Mouse (Mus musculus): ENCODE data around the gene Ptma. TPM values are rescaled to one million over a fixed set of nuclear protein-coding genes. Genes with fewer than 3 reads are reported as not detected.
"Not testable (repeated sequence)": the region's sequence is repeated elsewhere in the genome, so short reads cannot be mapped to it uniquely, and the experiment has no call there.

Ptma gene
- 2,754 and 3,239 TPM in 2 replicates for polyA plus RNA-seq (2015; fragmentation: Nextera tagmentation; extraction: Ambion mirVana)

GRCm38 (mm10) chr1:86526116-86526788 is at the start of gene Ptma:
Gene Ptma (plus strand): TSS chr1:86526726.
- Histone ChIP-seq H3K36me3 (ENCODE audit: poor library complexity, severe bottlenecking) (peaks cover 23% of the 10 kb centered on the region), H3K9me3 (replicated peaks) (no peaks in the 10 kb centered on the region), H3K9ac (peak within 1 kb of the TSS; percentile 100), H3K4me2 (peak within 1 kb of the TSS; percentile 84), H3K4me1 (peaks cover 33% of the 10 kb centered on the region), H3K27me3 (no peaks in the 10 kb centered on the region), H3K27ac (peak within 1 kb of the TSS; percentile 99), H3K4me3 (peak within 1 kb of the TSS; percentile 100)
- WGBS: under 1% methylated on average over 61 of the region's 63 CpGs
- ATAC-seq: peak; percentile 96

GRCm38 (mm10) chr1:86477738-86478285 is 48.7 kb upstream of the Ptma start:
- WGBS: 90% methylated on average over 5 of the region's 5 CpGs

GRCm38 (mm10) chr1:86479099-86479825 is 47.3 kb upstream of the Ptma start:
- H3K9ac ChIP-seq: no peak overlapping the region
- WGBS: 91% methylated on average over 8 of the region's 8 CpGs
- no peak for ATAC-seq

More at GRCm38 (mm10) chr1:86477738-86478285, 48.7 kb upstream of the Ptma start:
- Histone ChIP-seq H3K4me3 (no peak overlapping the region), H3K27ac (no peak overlapping the region), H3K4me1 (0 out of 2 replicates have a peak, but pooled peaks cover 9% of the 10 kb centered on the region), H3K9ac (no peak overlapping the region), H3K9me3 (replicated peaks) (no peaks in the 10 kb centered on the region), H3K4me2 (no peak overlapping the region), H3K36me3 (ENCODE audit: poor library complexity, severe bottlenecking) (no peaks in the 10 kb centered on the region), H3K27me3 (no peaks in the 10 kb centered on the region)
- ATAC-seq: no peak

GRCm38 (mm10) chr1:86480288-86480687 is 46.2 kb upstream of the Ptma start:
- WGBS: 92% methylated on average over 6 of the region's 6 CpGs
- Histone ChIP-seq H3K27ac (no peak overlapping the region), H3K9ac (no peak overlapping the region), H3K4me1 (0 out of 2 replicates have a peak, but pooled peaks cover 10% of the 10 kb centered on the region), H3K4me3 (no peak overlapping the region), H3K36me3 (ENCODE audit: poor library complexity, severe bottlenecking) (no peaks in the 10 kb centered on the region), H3K9me3 (replicated peaks) (no peaks in the 10 kb centered on the region), H3K4me2 (no peak overlapping the region), H3K27me3 (no peaks in the 10 kb centered on the region)
- no peak for ATAC-seq

More at GRCm38 (mm10) chr1:86479099-86479825, 47.3 kb upstream of the Ptma start:
- H3K36me3 ChIP-seq (ENCODE audit: poor library complexity, severe bottlenecking): no peaks in the 10 kb centered on the region
- H3K9me3 ChIP-seq (replicated peaks): no peaks in the 10 kb centered on the region
- no peak overlapping the region for H3K4me3 ChIP-seq
- H3K27ac ChIP-seq: no peak overlapping the region
- H3K4me2 ChIP-seq: no peak overlapping the region
- 0 out of 2 replicates have a peak, but pooled peaks cover 10% of the 10 kb centered on the region for H3K4me1 ChIP-seq
- no peaks in the 10 kb centered on the region for H3K27me3 ChIP-seq

- 88% methylated on average over 8 of the region's 8 CpGs for WGBS
- no peaks in the 10 kb centered on the region for H3K9me3 ChIP-seq (replicated peaks)
- H3K4me3 ChIP-seq: no peak overlapping the region
- ATAC-seq: no peak
- H3K4me2 ChIP-seq: no peak overlapping the region
- H3K9ac ChIP-seq: no peak overlapping the region
- H3K27ac ChIP-seq: no peak overlapping the region
- no peaks in the 10 kb centered on the region for H3K27me3 ChIP-seq
- H3K4me1 ChIP-seq: 0 out of 2 replicates have a peak, but pooled peaks cover 10% of the 10 kb centered on the region
- no peaks in the 10 kb centered on the region for H3K36me3 ChIP-seq (ENCODE audit: poor library complexity, severe bottlenecking)
These were observed 45.6 kb upstream of the Ptma start for GRCm38 (mm10) chr1:86480735-86481447.

GRCm38 (mm10) chr1:86481468-86481867 is 45.1 kb upstream of the Ptma start:
- no peaks in the 10 kb centered on the region for H3K9me3 ChIP-seq (replicated peaks)
- ATAC-seq: no peak
- H3K4me3 ChIP-seq: no peak overlapping the region
- no peak overlapping the region for H3K4me2 ChIP-seq
- 0 out of 2 replicates have a peak, but pooled peaks cover 10% of the 10 kb centered on the region for H3K4me1 ChIP-seq
- H3K36me3 ChIP-seq (ENCODE audit: poor library complexity, severe bottlenecking): no peaks in the 10 kb centered on the region
- 70% methylated on average over 7 of the region's 7 CpGs for WGBS
- H3K9ac ChIP-seq: no peak overlapping the region
- H3K27ac ChIP-seq: no peak overlapping the region
- H3K27me3 ChIP-seq: no peaks in the 10 kb centered on the region

- Histone ChIP-seq H3K27me3 (no peaks in the 10 kb centered on the region), H3K27ac (no peak overlapping the region), H3K4me1 (0 out of 2 replicates have a peak, but pooled peaks cover 10% of the 10 kb centered on the region), H3K9me3 (replicated peaks) (no peaks in the 10 kb centered on the region), H3K9ac (0 out of 2 replicates have a peak overlapping the region, but pooled peaks have one; percentile 30), H3K4me2 (no peak overlapping the region), H3K4me3 (no peak overlapping the region), H3K36me3 (ENCODE audit: poor library complexity, severe bottlenecking) (no peaks in the 10 kb centered on the region)
- WGBS: 83% methylated on average over 11 of the region's 11 CpGs
- ATAC-seq: no peak
These were observed 44.2 kb upstream of the Ptma start for GRCm38 (mm10) chr1:86482288-86482687.

GRCm38 (mm10) chr1:86482761-86483160 is 43.8 kb upstream of the Ptma start:
- Histone ChIP-seq H3K36me3 (ENCODE audit: poor library complexity, severe bottlenecking) (no peaks in the 10 kb centered on the region), H3K4me2 (no peak overlapping the region), H3K27ac (no peak overlapping the region), H3K4me1 (0 out of 2 replicates have a peak, but pooled peaks cover 10% of the 10 kb centered on the region), H3K9ac (0 out of 2 replicates have a peak overlapping the region, but pooled peaks have one; percentile 30), H3K4me3 (no peak overlapping the region), H3K27me3 (no peaks in the 10 kb centered on the region), H3K9me3 (replicated peaks) (no peaks in the 10 kb centered on the region)
- 13% methylated on average over 1 of the region's 1 CpGs for WGBS
- no peak for ATAC-seq

- no peak for ATAC-seq
- WGBS: 86% methylated on average over 1 of the region's 1 CpGs
- H3K9me3 ChIP-seq (replicated peaks): no peaks in the 10 kb centered on the region
These were observed 41.2 kb upstream of the Ptma start for GRCm38 (mm10) chr1:86485346-86485745.

GRCm38 (mm10) chr1:86485858-86486257 is 40.7 kb upstream of the Ptma start:
- WGBS: 97% methylated on average over 5 of the region's 6 CpGs
- H3K4me3 ChIP-seq; H3K9me3 ChIP-seq (replicated peaks); ATAC-seq; H3K36me3 ChIP-seq (ENCODE audit: poor library complexity, severe bottlenecking); H3K27me3 ChIP-seq; H3K9ac ChIP-seq; H3K27ac ChIP-seq; H3K4me2 ChIP-seq: not testable (repeated sequence)
- H3K4me1 ChIP-seq: peaks cover 19% of the 10 kb centered on the region

More at GRCm38 (mm10) chr1:86485346-86485745, 41.2 kb upstream of the Ptma start:
- peaks cover 19% of the 10 kb centered on the region for H3K4me1 ChIP-seq
- no peak overlapping the region for H3K9ac ChIP-seq
- no peaks in the 10 kb centered on the region for H3K27me3 ChIP-seq
- no peaks in the 10 kb centered on the region for H3K36me3 ChIP-seq (ENCODE audit: poor library complexity, severe bottlenecking)
- no peak overlapping the region for H3K4me3 ChIP-seq
- no peak overlapping the region for H3K27ac ChIP-seq
- H3K4me2 ChIP-seq: no peak overlapping the region

- Histone ChIP-seq H3K4me3 (peak overlapping the region; percentile 60), H3K9me3 (replicated peaks) (no peaks in the 10 kb centered on the region), H3K4me1 (peaks cover 25% of the 10 kb centered on the region), H3K27ac (peak overlapping the region; percentile 97), H3K27me3 (no peaks in the 10 kb centered on the region), H3K36me3 (ENCODE audit: poor library complexity, severe bottlenecking) (no peaks in the 10 kb centered on the region), H3K9ac (peak overlapping the region; percentile 83), H3K4me2 (peak overlapping the region; percentile 77)
- ATAC-seq: no peak
- WGBS: 11% methylated on average over 13 of the region's 13 CpGs
These were observed 39.7 kb upstream of the Ptma start for GRCm38 (mm10) chr1:86486703-86487294.

Data from forebrain, embryonic 13.5 days (tissue).